Mouse (Mus musculus): ENCODE results near the gene Gm10570.

DNA sequence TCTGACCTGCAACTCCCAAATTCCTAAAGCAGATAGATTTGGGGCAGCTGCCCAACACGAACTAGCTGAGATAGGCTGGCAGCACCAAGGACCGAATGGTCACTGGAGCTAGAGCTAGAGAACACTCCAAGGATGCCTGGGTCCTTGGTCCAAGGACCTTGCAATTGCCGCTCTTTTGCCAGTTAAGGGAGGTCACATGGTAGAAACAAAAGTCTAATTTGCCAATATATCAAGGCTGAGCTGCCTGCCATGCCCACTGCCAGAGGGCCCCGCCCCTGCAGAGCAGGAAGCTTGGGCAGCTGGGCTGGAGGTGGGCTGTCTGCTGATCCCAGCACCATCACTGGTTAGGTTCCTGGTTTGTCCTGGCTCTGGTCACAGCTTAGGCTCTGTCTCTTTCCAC lies 5.1 kb upstream of the Gm10570 start:
- no peak for TF ChIP-seq EP300 (IDR thresholded peaks at IDR 0.05; ENCODE audit: low read depth)
- TF ChIP-seq CTCF (IDR thresholded peaks at IDR 0.05; ENCODE audit: low read depth): no peak
